Mouse (Mus musculus) C2C12 (cell line): ENCODE results near the gene Gm20481. TPM values are rescaled to one million over a fixed set of nuclear protein-coding genes. Genes with fewer than 3 reads are reported as not detected.
A peak's percentile ranks its signal among the peaks of the same experiment; 100 is the strongest.
"Not testable (repeated sequence)": the region's sequence is repeated elsewhere in the genome, so short reads cannot be mapped to it uniquely, and the experiment has no call there.

Source experiments
- H3K27me3 ChIP-seq: one replicate; pipeline ENCODE4 v1.6.1; 2011; ENCODE audit not compliant: control insufficient read depth, insufficient read depth, insufficient read length
- H3K36me3 ChIP-seq: one replicate; pipeline ENCODE4 v1.6.1; 2011; ENCODE audit not compliant: control insufficient read depth, insufficient read depth
- H3K4me3 ChIP-seq: one replicate; pipeline ENCODE4 v1.5.1; 2011; ENCODE audit warnings: mild to moderate bottlenecking, control low read depth; ENCODE audit not compliant: poor library complexity, insufficient read depth, severe bottlenecking
- H3K79me2 ChIP-seq: one replicate; pipeline ENCODE4 v1.6.1; 2011; ENCODE audit not compliant: control insufficient read depth, insufficient read depth
- H3K79me3 ChIP-seq: one replicate; pipeline ENCODE4 v1.6.1; 2011; ENCODE audit warnings: low read depth, control low read depth
- H3ac ChIP-seq: one replicate; pipeline ENCODE3; 2011; ENCODE audit warnings: low read depth; ENCODE audit not compliant: control insufficient read depth, insufficient read length
- CEBPB ChIP-seq: IDR thresholded peaks from one replicate; pipeline ENCODE4 v1.6.1; 2011; ENCODE audit warnings: low read depth, mild to moderate bottlenecking, control low read depth, moderate library complexity
- CTCF ChIP-seq: IDR thresholded peaks from one replicate; pipeline ENCODE4 v1.5.1; 2011; ENCODE audit not compliant: control insufficient read depth, insufficient read depth, insufficient read length
- FOSL1 ChIP-seq: IDR thresholded peaks from one replicate; pipeline ENCODE4 v1.8.0; 2011; ENCODE audit warnings: mild to moderate bottlenecking, low read length; ENCODE audit not compliant: poor library complexity, insufficient read depth, severe bottlenecking
- MAX ChIP-seq: IDR thresholded peaks from one replicate; pipeline ENCODE4 v1.6.1; 2011; ENCODE audit warnings: mild to moderate bottlenecking, control low read depth
- MYOD1 ChIP-seq: IDR thresholded peaks from one replicate; pipeline ENCODE4 v1.6.1; 2011; ENCODE audit warnings: low read depth; ENCODE audit not compliant: control insufficient read depth, insufficient read length
- MYOG ChIP-seq: IDR thresholded peaks from one replicate; pipeline ENCODE4 v1.6.1; 2011; ENCODE audit not compliant: control insufficient read depth, insufficient read length; ENCODE audit errors: extremely low read depth
- USF1 ChIP-seq: IDR thresholded peaks from one replicate; pipeline ENCODE4 v1.6.1; 2011; ENCODE audit warnings: low read depth, mild to moderate bottlenecking, control low read depth, moderate library complexity
- polyA plus RNA-seq: library from polyadenylated mRNA; unstranded; fragments of >200 nt; fragmentation: generic; extraction: Trizol; gene quantifications from one replicate; pipeline ENCODE4 v1.2.1, GENCODE M21; 2012; ENCODE audit warnings: missing spikeins

Gene Gm20481
- polyA plus RNA-seq, 1 experiment, result not detected

DNA sequence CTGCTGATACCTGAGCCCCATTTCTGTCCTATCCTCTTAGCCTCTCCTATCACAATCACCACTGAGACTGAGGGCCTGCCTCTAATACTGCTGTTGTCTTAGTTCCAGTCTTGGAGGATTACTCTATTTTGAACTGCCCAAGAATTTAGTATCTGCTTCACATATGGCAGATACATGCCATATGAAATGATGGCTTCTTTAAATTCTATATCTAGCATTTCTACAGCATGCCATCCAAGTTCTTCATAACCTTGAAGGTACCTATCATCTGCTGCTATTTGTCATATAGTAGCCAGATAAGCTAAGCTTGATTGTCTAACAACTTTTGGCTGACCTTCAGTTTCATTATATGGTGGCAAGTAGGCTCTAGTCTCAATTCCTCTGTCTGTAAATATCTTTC, 25.0 kb downstream of the Gm20481 start:
- Histone ChIP-seq H3K27me3 (no peaks in the 10 kb centered on the region), H3K79me3 (peaks cover 22% of the 10 kb centered on the region), H3K36me3 (peaks cover 40% of the 10 kb centered on the region), H3ac (peak overlapping the region; percentile 12), H3K4me3 (no peak overlapping the region), H3K79me2 (peaks cover 34% of the 10 kb centered on the region)
- TF ChIP-seq USF1, result no peak
- TF ChIP-seq MYOD1, result no peak
- TF ChIP-seq FOSL1, result no peak
- no peak for TF ChIP-seq MAX
- TF ChIP-seq MYOG, result no peak
- TF ChIP-seq CTCF, result no peak
- no peak for TF ChIP-seq CEBPB

DNA sequence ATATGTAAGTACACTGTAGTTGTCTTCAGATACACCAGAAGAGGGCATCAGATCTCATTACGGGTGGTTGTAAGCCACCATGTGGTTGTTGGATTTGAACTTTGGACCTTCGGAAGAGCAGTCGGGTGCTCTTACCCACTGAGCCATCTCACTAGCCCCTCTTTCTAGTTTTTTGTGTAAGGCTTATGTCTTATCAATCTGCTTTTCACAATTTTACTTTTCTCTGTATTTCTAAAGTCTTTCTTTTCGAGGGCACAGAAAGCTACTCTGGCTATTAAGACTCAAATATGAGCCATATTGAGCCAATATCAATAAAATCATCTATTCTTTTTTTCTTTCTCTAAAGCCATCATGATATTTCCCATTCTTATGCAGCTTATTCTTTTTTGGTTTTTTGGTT, 25.5 kb downstream of the Gm20481 start:
- not testable (repeated sequence) for H3ac ChIP-seq, H3K4me3 ChIP-seq, H3K27me3 ChIP-seq
- peaks cover 25% of the 10 kb centered on the region for H3K79me3 ChIP-seq
- H3K36me3 ChIP-seq, result peaks cover 40% of the 10 kb centered on the region
- peaks cover 37% of the 10 kb centered on the region for H3K79me2 ChIP-seq

DNA sequence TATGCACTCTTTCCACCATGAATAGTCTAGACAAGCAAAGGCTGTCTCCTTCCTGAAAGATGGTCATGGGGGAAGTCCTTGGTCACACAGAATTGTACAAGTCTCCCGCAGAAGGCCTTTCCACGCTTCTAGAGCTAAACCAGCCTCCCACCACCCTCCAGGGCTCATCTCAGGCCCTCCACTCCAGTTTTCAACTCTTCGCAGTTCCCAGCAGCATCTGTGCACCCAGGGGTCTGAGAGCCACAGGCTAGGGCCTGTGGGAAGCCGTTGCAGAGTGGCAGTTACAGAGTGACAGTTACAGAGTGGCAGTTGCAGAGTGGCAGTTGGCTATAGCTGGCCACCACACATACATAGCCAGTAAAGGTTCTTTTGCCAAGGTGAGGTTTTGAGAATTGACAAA, 26.2 kb downstream of the Gm20481 start:
- not testable (repeated sequence) for H3ac ChIP-seq, H3K4me3 ChIP-seq, H3K27me3 ChIP-seq
- Histone ChIP-seq H3K36me3 (peaks cover 38% of the 10 kb centered on the region), H3K79me3 (peaks cover 25% of the 10 kb centered on the region), H3K79me2 (peaks cover 37% of the 10 kb centered on the region)

DNA sequence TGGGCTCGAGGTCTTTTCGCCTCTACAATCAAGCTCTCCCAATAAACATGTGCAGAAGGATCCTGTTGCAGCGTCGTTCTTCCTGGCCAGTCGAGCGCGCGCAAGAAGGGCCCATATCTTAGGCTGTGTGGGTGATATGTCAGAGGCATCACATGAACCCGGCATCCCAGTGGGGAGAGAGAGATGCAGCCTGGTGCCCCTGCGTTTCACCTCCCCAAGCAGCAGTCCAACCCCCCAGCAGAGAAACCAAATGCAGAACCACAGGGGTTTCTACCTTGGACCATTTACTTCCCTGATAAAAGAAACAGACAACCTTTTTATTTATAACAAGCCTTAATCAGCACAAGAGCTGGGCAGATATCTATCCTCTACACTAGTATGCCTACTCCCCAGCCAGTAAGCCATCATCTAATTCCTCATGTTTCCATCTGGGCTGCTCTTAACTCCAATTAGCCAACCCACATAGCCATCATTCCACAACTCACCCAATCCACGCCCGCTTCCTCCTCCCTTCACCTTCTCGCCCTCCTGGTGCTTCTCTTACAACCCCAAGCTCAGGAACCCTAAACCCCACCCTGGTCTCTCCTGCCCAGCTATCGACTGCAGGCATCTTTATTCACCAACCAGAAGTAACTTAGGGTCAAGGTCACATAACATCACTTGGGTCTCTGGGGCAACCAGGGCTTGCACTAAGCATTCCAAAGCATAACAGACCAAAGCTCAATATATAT, 26.9 kb downstream of the Gm20481 start:
- peaks cover 43% of the 10 kb centered on the region for H3K79me2 ChIP-seq
- peaks cover 27% of the 10 kb centered on the region for H3K79me3 ChIP-seq
- H3K4me3 ChIP-seq, result no peak overlapping the region

DNA sequence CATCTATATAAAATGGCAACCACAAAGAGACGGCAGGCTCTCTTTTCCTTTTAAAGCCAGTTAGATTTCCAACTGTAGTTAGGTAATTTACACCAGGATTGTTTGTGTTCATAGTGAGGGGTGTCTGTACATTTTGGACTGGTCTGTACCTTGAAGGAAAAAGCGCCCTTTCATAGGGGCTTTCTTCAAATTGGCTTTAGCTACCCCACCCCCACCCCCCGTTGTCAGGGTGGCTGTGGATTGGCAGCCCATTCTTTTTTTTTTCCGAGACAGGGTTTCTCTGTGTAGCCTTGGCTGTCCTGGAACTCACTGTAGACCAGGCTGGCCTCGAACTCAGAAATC, 27.4 kb downstream of the Gm20481 start:
- TF ChIP-seq USF1 (no peak), FOSL1 (no peak), MYOD1 (no peak), MAX (no peak), MYOG (no peak), CTCF (no peak), CEBPB (no peak)
- Histone ChIP-seq H3K27me3 (no peaks in the 10 kb centered on the region), H3K4me3 (no peak overlapping the region), H3K79me3 (peaks cover 33% of the 10 kb centered on the region), H3ac (no peak overlapping the region), H3K36me3 (peaks cover 27% of the 10 kb centered on the region), H3K79me2 (peaks cover 48% of the 10 kb centered on the region)

More for the DNA sequence above, 26.9 kb downstream of the Gm20481 start:
- TF ChIP-seq MYOG (no peak), MAX (no peak), USF1 (no peak), CEBPB (no peak), FOSL1 (no peak), CTCF (no peak), MYOD1 (no peak)
- H3K27me3 ChIP-seq, result no peaks in the 10 kb centered on the region
- H3K36me3 ChIP-seq, result peaks cover 31% of the 10 kb centered on the region
- H3ac ChIP-seq, result no peak overlapping the region

DNA sequence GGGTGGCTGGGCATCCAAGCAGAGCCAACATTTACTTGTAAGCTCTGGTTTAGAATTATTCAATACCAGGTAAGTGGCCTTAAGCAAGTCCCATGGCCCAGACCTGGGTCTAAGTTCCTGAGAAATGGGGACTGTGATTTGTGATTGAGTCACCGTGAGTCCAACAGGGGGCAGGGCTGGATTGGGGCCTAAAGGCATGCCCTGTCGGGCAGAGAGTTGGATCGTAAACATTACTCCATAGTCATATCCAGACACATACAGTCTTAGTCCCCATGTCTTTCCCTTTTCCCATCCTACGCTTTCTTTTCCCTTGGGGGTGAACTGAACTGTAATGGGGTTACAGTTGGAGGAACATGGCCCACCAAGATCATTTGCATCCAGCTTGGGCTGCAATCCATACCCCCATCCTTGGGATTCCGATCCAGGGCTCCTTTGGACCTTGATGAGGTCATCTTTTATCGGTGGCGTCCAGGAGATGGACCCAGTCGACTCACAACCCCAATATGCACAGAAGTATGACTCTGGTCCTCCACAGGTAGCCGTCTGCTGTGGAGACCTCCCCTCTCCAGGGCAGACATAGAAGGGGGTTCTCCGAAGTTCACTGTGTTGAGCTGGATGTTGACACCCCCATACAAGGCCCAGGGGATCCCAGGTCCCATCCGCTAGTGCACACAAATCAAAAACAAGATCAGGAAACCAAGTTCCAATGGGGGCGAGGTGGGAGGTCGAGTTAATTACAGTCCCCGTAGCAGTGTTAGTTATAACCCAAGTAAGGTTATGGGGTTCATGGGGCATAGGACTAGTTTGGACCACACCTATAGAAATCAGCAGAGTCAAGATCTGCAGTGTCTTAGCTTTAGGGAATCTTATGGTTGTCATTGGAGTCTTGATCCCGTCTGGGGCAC, 29.1 kb downstream of the Gm20481 start:
- TF ChIP-seq MYOD1 (no peak), FOSL1 (no peak)
- peaks cover 24% of the 10 kb centered on the region for H3K36me3 ChIP-seq
- H3ac ChIP-seq, result no peak overlapping the region
- peaks cover 49% of the 10 kb centered on the region for H3K79me3 ChIP-seq
- peak overlapping the region; percentile 52 for H3K4me3 ChIP-seq
- no peaks in the 10 kb centered on the region for H3K27me3 ChIP-seq
- H3K79me2 ChIP-seq, result peaks cover 65% of the 10 kb centered on the region
